Mouse (Mus musculus) E14TG2a.4 (cell line): ENCODE data around the gene Mtor.
A peak's percentile ranks its signal among the peaks of the same experiment; 100 is the strongest.

Source experiments
- H3K27me3 ChIP-seq: 2 replicates; pipeline ENCODE4 v1.6.1; 2014; ENCODE audit warnings: low read length, control low read depth; ENCODE audit not compliant: insufficient read depth
- H3K36me3 ChIP-seq: 2 replicates; pipeline ENCODE4 v1.6.1; 2014; ENCODE audit warnings: low read length, control low read depth; ENCODE audit not compliant: insufficient read depth
- H3K4me1 ChIP-seq: replicated peaks from 2 replicates; pipeline ENCODE4 v1.6.1; 2014; ENCODE audit warnings: low read depth, low read length, control low read depth
- H3K4me3 ChIP-seq: replicated peaks from 2 replicates; pipeline ENCODE4 v1.5.1; 2014; ENCODE audit warnings: mild to moderate bottlenecking, low read length
- H3K9me3 ChIP-seq: 2 replicates; pipeline ENCODE4 v1.6.1; 2014; ENCODE audit warnings: low read length, control low read depth
- CTCF ChIP-seq: conservative IDR thresholded peaks from 2 replicates; pipeline ENCODE4 v1.5.1; 2014; ENCODE audit warnings: low read length
- NANOG ChIP-seq: IDR thresholded peaks from 2 replicates; pipeline ENCODE4 v1.6.1; 2014; ENCODE audit warnings: borderline replicate concordance, low read length, mixed read lengths
- POU5F1 ChIP-seq: IDR thresholded peaks from 2 replicates; pipeline ENCODE4 v1.6.1; 2014; ENCODE audit warnings: low read length, borderline replicate concordance

Mtor gene

GRCm38 (mm10) chr4:148453707-148454106, 5.3 kb downstream of the Mtor start:
- peaks cover 22% of the 10 kb centered on the region for H3K4me1 ChIP-seq
- no peaks in the 10 kb centered on the region for H3K27me3 ChIP-seq
- H3K36me3 ChIP-seq: peaks cover 85% of the 10 kb centered on the region
- TF ChIP-seq POU5F1 (no peak), NANOG (no peak), CTCF (no peak)
- H3K4me3 ChIP-seq: no peak overlapping the region
- H3K9me3 ChIP-seq: no peaks in the 10 kb centered on the region

- H3K9me3 ChIP-seq: no peaks in the 10 kb centered on the region
- no peaks in the 10 kb centered on the region for H3K27me3 ChIP-seq
- peaks cover 11% of the 10 kb centered on the region for H3K4me1 ChIP-seq
- TF ChIP-seq NANOG: no peak
- TF ChIP-seq POU5F1: no peak
- no peak for TF ChIP-seq CTCF
- no peak overlapping the region for H3K4me3 ChIP-seq
- H3K36me3 ChIP-seq: peaks cover 95% of the 10 kb centered on the region
These were observed 7.1 kb downstream of the Mtor start for GRCm38 (mm10) chr4:148455477-148456025.

- H3K4me3 ChIP-seq: no peak overlapping the region
- H3K9me3 ChIP-seq: no peaks in the 10 kb centered on the region
- H3K36me3 ChIP-seq: peaks cover 92% of the 10 kb centered on the region
- no peaks in the 10 kb centered on the region for H3K27me3 ChIP-seq
- TF ChIP-seq CTCF (no peak), NANOG (no peak), POU5F1 (no peak)
- peaks cover 24% of the 10 kb centered on the region for H3K4me1 ChIP-seq
These were observed 12.4 kb downstream of the Mtor start for GRCm38 (mm10) chr4:148460656-148461284.

GRCm38 (mm10) chr4:148461772-148462171, 13.4 kb downstream of the Mtor start:
- TF ChIP-seq POU5F1 (no peak), CTCF (peak; percentile 58), NANOG (no peak)
- Histone ChIP-seq H3K9me3 (no peaks in the 10 kb centered on the region), H3K36me3 (peaks cover 92% of the 10 kb centered on the region), H3K4me3 (no peak overlapping the region), H3K4me1 (peaks cover 27% of the 10 kb centered on the region), H3K27me3 (no peaks in the 10 kb centered on the region)

- no peaks in the 10 kb centered on the region for H3K9me3 ChIP-seq
- H3K27me3 ChIP-seq: no peaks in the 10 kb centered on the region
- H3K36me3 ChIP-seq: peaks cover 90% of the 10 kb centered on the region
- peaks cover 32% of the 10 kb centered on the region for H3K4me1 ChIP-seq
- no peak overlapping the region for H3K4me3 ChIP-seq
- TF ChIP-seq NANOG: no peak
- TF ChIP-seq CTCF: no peak
- TF ChIP-seq POU5F1: no peak
These were observed 14.3 kb downstream of the Mtor start for GRCm38 (mm10) chr4:148462717-148463116.

- Histone ChIP-seq H3K4me1 (peaks cover 33% of the 10 kb centered on the region), H3K4me3 (no peak overlapping the region), H3K9me3 (no peaks in the 10 kb centered on the region), H3K27me3 (no peaks in the 10 kb centered on the region), H3K36me3 (peaks cover 90% of the 10 kb centered on the region)
- TF ChIP-seq CTCF: peak; percentile 35
- TF ChIP-seq POU5F1: no peak
These were observed 15.0 kb downstream of the Mtor start for GRCm38 (mm10) chr4:148463208-148463960.

- H3K4me1 ChIP-seq: peaks cover 37% of the 10 kb centered on the region
- H3K4me3 ChIP-seq: no peak overlapping the region
- TF ChIP-seq CTCF (no peak), POU5F1 (no peak), NANOG (no peak)
- H3K27me3 ChIP-seq: no peaks in the 10 kb centered on the region
- H3K9me3 ChIP-seq: no peaks in the 10 kb centered on the region
- peaks cover 90% of the 10 kb centered on the region for H3K36me3 ChIP-seq
These were observed 15.9 kb downstream of the Mtor start for GRCm38 (mm10) chr4:148464301-148464700.

GRCm38 (mm10) chr4:148464869-148465268, 16.5 kb downstream of the Mtor start:
- Histone ChIP-seq H3K4me1 (peaks cover 39% of the 10 kb centered on the region), H3K4me3 (no peak overlapping the region)
- TF ChIP-seq CTCF: no peak
- TF ChIP-seq POU5F1: no peak
- TF ChIP-seq NANOG: no peak

More at GRCm38 (mm10) chr4:148464869-148465268, 16.5 kb downstream of the Mtor start:
- peaks cover 90% of the 10 kb centered on the region for H3K36me3 ChIP-seq
- no peaks in the 10 kb centered on the region for H3K27me3 ChIP-seq
- H3K9me3 ChIP-seq: no peaks in the 10 kb centered on the region
